Mouse (Mus musculus): ENCODE results near the gene Pabpc4.

DNA sequence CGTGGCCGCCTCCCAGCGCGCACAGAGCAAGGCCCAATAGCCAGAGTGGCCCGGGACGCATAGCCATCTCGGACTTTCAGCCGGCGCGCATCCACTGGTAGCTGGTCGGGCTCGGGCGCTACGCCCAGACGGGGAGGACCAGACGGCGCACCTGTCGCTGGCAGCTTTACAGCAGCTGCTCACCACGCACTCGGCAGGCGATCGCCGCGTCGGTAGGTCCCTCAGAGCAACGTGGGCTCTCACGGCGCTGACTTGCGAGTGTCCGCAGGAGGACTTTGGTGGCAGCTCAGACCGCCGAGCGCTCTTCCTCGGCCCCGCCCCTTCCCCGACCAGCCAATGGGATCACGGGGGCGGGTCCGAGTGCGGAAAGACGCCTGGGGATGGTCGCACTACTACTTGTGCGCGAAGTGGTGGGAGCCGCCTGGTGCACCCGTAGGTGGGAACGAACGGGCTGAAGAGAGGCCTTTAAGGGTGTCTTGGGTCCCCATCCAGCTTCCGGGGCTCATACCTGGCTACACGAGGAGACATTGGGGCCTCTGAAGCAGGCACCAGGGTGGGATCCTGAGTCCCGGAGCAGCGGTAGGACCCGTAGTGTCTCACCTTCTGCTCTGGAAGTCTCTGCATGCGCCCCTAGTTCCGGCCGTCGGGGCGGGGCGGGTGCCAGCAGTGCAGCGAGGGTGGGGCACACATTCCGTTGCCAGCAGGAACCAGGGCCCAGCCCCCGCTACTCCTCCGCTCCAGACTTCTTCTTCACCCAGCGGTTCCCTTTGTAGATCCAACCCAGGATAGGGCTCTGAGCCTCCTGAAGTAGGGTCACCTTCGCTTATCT, 80.7 kb downstream of the Pabpc4 start, which contains the start of gene Bmp8a:
- no peak for TF ChIP-seq CTCF (IDR thresholded peaks at IDR 0.05; ENCODE audit: low read depth, low read length)
- no peak for TF ChIP-seq GATA1 (IDR thresholded peaks at IDR 0.05; ENCODE audit: borderline replicate concordance, low read length)
